Mouse (Mus musculus) erythroblast, embryonic 14.5 days (primary cell): Measurements from ENCODE around the gene Cbx4.

Experiments used
- GATA1 ChIP-seq: IDR thresholded peaks from 2 replicates; pipeline ENCODE4 v1.6.1; 2012; ENCODE audit warnings: low read length, inconsistent platforms, mixed read lengths
- TAL1 ChIP-seq: IDR thresholded peaks from 3 replicates; pipeline ENCODE4 v1.6.1; 2012; ENCODE audit warnings: low read length, inconsistent platforms, mixed read lengths

DNA sequence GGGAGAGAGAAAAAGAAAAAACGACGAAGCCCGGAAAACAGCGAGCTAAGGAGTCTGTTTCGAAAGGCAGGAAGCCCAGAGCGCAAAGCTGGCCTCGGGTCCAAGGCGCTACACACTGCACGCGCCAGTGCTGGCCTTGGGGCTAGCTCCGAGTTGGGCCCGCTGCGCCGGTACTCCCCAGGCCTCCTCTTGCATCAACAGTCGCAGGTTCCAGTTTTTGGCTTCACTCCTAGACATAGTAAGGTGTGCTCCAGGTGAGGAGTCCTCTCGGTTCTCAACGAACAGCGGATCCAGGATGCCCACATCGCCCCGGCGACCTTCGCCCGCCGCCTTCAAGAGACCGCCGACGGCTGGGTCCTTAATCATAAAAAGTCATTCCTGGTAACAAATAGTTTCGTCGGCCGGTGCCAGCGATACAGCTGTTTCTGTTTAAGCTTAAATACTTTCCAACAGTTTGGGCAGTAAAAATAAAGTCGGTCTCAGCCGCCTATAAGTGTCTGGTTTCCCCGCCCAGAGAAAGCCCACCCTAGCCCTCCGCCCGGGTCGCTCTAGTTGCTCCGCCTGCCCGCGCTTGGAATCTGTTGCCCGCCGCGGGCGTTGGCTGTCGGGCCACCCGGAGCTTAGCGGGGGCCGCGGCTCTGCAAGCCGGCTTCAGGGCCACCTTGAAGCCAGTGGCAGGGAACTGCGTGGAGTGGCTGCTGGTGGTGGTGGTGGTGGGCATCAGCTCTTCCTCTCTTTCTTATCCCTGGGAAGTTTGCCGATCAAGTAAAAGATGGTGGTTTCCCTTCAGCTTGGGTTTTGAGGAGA is 43.4 kb downstream of the Cbx4 start:
- no peak for TF ChIP-seq TAL1
- TF ChIP-seq GATA1: no peak
